In genomic region chr14:29225754-29226365, GRCm38 (mm10) we compare ENCODE assay signal across 20 mouse cellular contexts.
DNase-seq lines count a peak whose midpoint lies in the region; ATAC-seq and TF ChIP-seq lines count a peak whose summit lies in the region.
"Had no signal": no experiment of that assay in that cellular context is flagged by ENCODE, and none has a peak within 500 bp of the region (broad histone marks: within the 10 kb centered on the region; RNA-seq: fewer than 3 reads in every experiment).

No protein-coding gene starts in this region.

- no peaks in the 10 kb centered on the region for H3K36me3 ChIP-seq in hindbrain, embryonic 15.5 days
- H3K36me3 ChIP-seq in hindbrain, embryonic 11.5 days (ENCODE audit: control insufficient read depth, insufficient read depth, low read length): no peaks in the 10 kb centered on the region
- H3K36me3 ChIP-seq in stomach, embryonic 16.5 days (ENCODE audit: control insufficient read depth, insufficient read depth, low read length): no peaks in the 10 kb centered on the region
- H3K36me3 ChIP-seq in stomach, postnatal 0 days (ENCODE audit: control insufficient read depth, insufficient read depth, low read length): no peaks in the 10 kb centered on the region
- H3K36me3 ChIP-seq: embryonic facial prominence, embryonic 12.5 days; hindbrain, embryonic 13.5 days; neural tube, embryonic 12.5 days had no signal

- H3K9me3 ChIP-seq in hindbrain, embryonic 15.5 days: no peaks in the 10 kb centered on the region
- no peaks in the 10 kb centered on the region for H3K9me3 ChIP-seq in hindbrain, embryonic 11.5 days (ENCODE audit: control insufficient read depth, low read length)
- no peaks in the 10 kb centered on the region for H3K9me3 ChIP-seq in stomach, embryonic 16.5 days (replicated peaks; ENCODE audit: control insufficient read depth, low read length)
- no peaks in the 10 kb centered on the region for H3K9me3 ChIP-seq in stomach, postnatal 0 days (ENCODE audit: control insufficient read depth, low read length)
- H3K9me3 ChIP-seq: embryonic facial prominence, embryonic 12.5 days; forebrain, embryonic 13.5 days; hindbrain, embryonic 13.5 days; neural tube, embryonic 12.5 days had no signal

- no peak for TF ChIP-seq CTCF in stomach, postnatal 0 days (IDR thresholded peaks at IDR 0.05; ENCODE audit: low read depth)

- TF ChIP-seq EP300 in stomach, postnatal 0 days (optimal IDR thresholded peaks at IDR 0.05): no peak

- no peak overlapping the region for H3K4me2 ChIP-seq in hindbrain, embryonic 15.5 days
- no peak overlapping the region for H3K4me2 ChIP-seq in hindbrain, embryonic 11.5 days (replicated peaks; ENCODE audit: low read depth, low read length)
- no peak overlapping the region for H3K4me2 ChIP-seq in stomach, embryonic 16.5 days (ENCODE audit: low read depth, low read length)
- no peak overlapping the region for H3K4me2 ChIP-seq in stomach, postnatal 0 days (replicated peaks; ENCODE audit: low read depth)
- H3K4me2 ChIP-seq: embryonic facial prominence, embryonic 12.5 days; forebrain, embryonic 13.5 days; heart, embryonic 11.5 days; hindbrain, embryonic 13.5 days; neural tube, embryonic 12.5 days had no signal

- peaks cover 15% of the 10 kb centered on the region for H3K4me1 ChIP-seq in hindbrain, embryonic 15.5 days (replicated peaks)
- H3K4me1 ChIP-seq in hindbrain, embryonic 11.5 days (replicated peaks; ENCODE audit: control insufficient read depth, insufficient read depth, low read length): no peaks in the 10 kb centered on the region
- H3K4me1 ChIP-seq in stomach, embryonic 16.5 days (ENCODE audit: control insufficient read depth, insufficient read depth, low read length): no peaks in the 10 kb centered on the region
- no peaks in the 10 kb centered on the region for H3K4me1 ChIP-seq in stomach, postnatal 0 days (replicated peaks; ENCODE audit: control insufficient read depth, insufficient read depth)

- H3K27ac ChIP-seq in hindbrain, embryonic 15.5 days (replicated peaks): 0 out of 2 replicates have a peak overlapping the region, but pooled peaks have one; percentile 17
- no peak overlapping the region for H3K27ac ChIP-seq in hindbrain, embryonic 11.5 days (ENCODE audit: low read depth, low read length)
- no peak overlapping the region for H3K27ac ChIP-seq in stomach, embryonic 16.5 days (ENCODE audit: low read length)
- no peak overlapping the region for H3K27ac ChIP-seq in stomach, postnatal 0 days (replicated peaks)
- H3K27ac ChIP-seq: embryonic facial prominence, embryonic 12.5 days; forebrain, embryonic 13.5 days; hindbrain, embryonic 13.5 days; neural tube, embryonic 12.5 days had no signal

- H3K9ac ChIP-seq in hindbrain, embryonic 15.5 days: no peak overlapping the region
- no peak overlapping the region for H3K9ac ChIP-seq in hindbrain, embryonic 11.5 days (ENCODE audit: low read depth, low read length)
- H3K9ac ChIP-seq in stomach, embryonic 16.5 days (ENCODE audit: low read length): no peak overlapping the region
- H3K9ac ChIP-seq in stomach, postnatal 0 days (ENCODE audit: low read length): no peak overlapping the region
- H3K9ac ChIP-seq: embryonic facial prominence, embryonic 12.5 days; forebrain, embryonic 13.5 days; hindbrain, embryonic 13.5 days; neural tube, embryonic 12.5 days had no signal

- H3K4me3 ChIP-seq in hindbrain, embryonic 15.5 days: no peak overlapping the region
- no peak overlapping the region for H3K4me3 ChIP-seq in hindbrain, embryonic 11.5 days (ENCODE audit: low read depth, low read length)
- H3K4me3 ChIP-seq in stomach, embryonic 16.5 days (replicated peaks; ENCODE audit: low read length): no peak overlapping the region
- H3K4me3 ChIP-seq in stomach, postnatal 0 days (ENCODE audit: low read depth, low read length): no peak overlapping the region
- H3K4me3 ChIP-seq: embryonic facial prominence, embryonic 12.5 days; forebrain, embryonic 13.5 days; hindbrain, embryonic 13.5 days; neural tube, embryonic 12.5 days had no signal

- H3K27me3 ChIP-seq in hindbrain, embryonic 15.5 days: no peaks in the 10 kb centered on the region
- H3K27me3 ChIP-seq in hindbrain, embryonic 11.5 days (ENCODE audit: control insufficient read depth, insufficient read depth, low read length): no peaks in the 10 kb centered on the region
- no peaks in the 10 kb centered on the region for H3K27me3 ChIP-seq in stomach, embryonic 16.5 days (ENCODE audit: control insufficient read depth, insufficient read depth, low read length)
- H3K27me3 ChIP-seq in stomach, postnatal 0 days (ENCODE audit: control insufficient read depth, insufficient read depth, low read length): no peaks in the 10 kb centered on the region
- H3K27me3 ChIP-seq: embryonic facial prominence, embryonic 12.5 days; forebrain, embryonic 13.5 days; hindbrain, embryonic 13.5 days; neural tube, embryonic 12.5 days had no signal

- WGBS in hindbrain, embryonic 15.5 days: 31% methylated on average over 2 of the region's 2 CpGs
- WGBS in hindbrain, embryonic 11.5 days: 48% methylated on average over 2 of the region's 2 CpGs
- 48% methylated on average over 2 of the region's 2 CpGs for WGBS in stomach, embryonic 16.5 days
- WGBS in stomach, postnatal 0 days: 49% methylated on average over 2 of the region's 2 CpGs

- ATAC-seq in hindbrain, embryonic 15.5 days (ENCODE audit: low FRiP score, low read depth): no peak
- ATAC-seq in hindbrain, embryonic 11.5 days (ENCODE audit: low FRiP score): no peak
- peak; percentile 47; the same call in 1 of the 2 replicates for ATAC-seq in stomach, embryonic 16.5 days (ENCODE audit: insufficient read depth, low FRiP score)
- ATAC-seq in stomach, postnatal 0 days (ENCODE audit: low FRiP score, low TSS enrichment): no peak
- ATAC-seq: forebrain, embryonic 13.5 days; intestine, embryonic 16.5 days; lung, postnatal 0 days had no signal

- no peak for DNase-seq in hindbrain, embryonic 11.5 days (ENCODE audit: low spot score)
- DNase-seq in stomach, postnatal 0 days (ENCODE audit: low spot score): no peak
- DNase-seq in gonadal fat pad, adult 2 months (ENCODE audit: low read depth): peak; percentile 81
- no peak for DNase-seq in adrenal gland, postnatal 36 days
- DNase-seq in right cerebral cortex, adult 2 months (ENCODE audit: low spot score in 2 of 2): no peak
- DNase-seq: B cell, adult 2 months; cerebellum, adult 9-10 months; gastrocnemius, postnatal 36 days; heart, postnatal 14 days; kidney, postnatal 4 days; liver had no signal
